Mouse (Mus musculus): ENCODE measurements at regions not wholly inside any gene's neighbourhood (a gene's known extent, or its start where the extent isn't known, plus 50 kb on each side); places are given as distances from the start of the nearest gene placed in this dataset.

- TF ChIP-seq POLR2A (IDR thresholded peaks at IDR 0.05; ENCODE audit: insufficient read depth, low read depth, low read length) = no peak
- no peak for TF ChIP-seq CTCF (IDR thresholded peaks at IDR 0.05; ENCODE audit: insufficient read depth, low read depth, low read length)
Observed at GRCm38 (mm10) chr6:94911836-94912235, 205.2 kb upstream of the Kbtbd8 start.
